Mouse (Mus musculus): Measurements from ENCODE around the gene Stxbp4. TPM values are rescaled to one million over a fixed set of nuclear protein-coding genes. Genes with fewer than 3 reads are reported as not detected.

The Stxbp4 gene
- polyA plus RNA-seq, 1 experiment from 2014 or later, result 18.8 TPM

DNA sequence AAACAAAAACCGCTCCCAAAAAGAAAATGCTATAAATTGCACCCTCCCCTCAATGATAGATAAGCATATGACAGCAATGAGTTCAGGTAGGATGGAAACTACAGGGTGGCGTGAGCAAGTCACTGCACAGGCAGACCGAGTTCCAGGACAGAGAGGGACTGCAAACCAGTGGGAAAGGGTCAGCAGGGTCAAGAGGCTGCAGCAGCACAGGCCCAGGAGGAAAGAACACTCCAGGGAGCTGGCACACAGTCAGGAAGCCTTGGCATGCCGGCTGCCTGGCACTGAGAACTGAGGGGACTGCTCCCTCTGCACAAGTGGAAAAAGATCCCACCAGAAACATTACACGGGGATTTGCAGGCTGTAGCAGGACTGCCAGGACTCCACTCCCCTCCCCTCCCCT is 139.4 kb downstream of the Stxbp4 start:
- Histone ChIP-seq H3K27me3 (ENCODE audit: control insufficient read depth, insufficient read depth, low read length) (no peaks in the 10 kb centered on the region), H3K4me3 (replicated peaks; ENCODE audit: low read length) (no peak overlapping the region), H3K4me2 (replicated peaks) (no peak overlapping the region), H3K36me3 (replicated peaks; ENCODE audit: control insufficient read depth, insufficient read depth) (peaks cover 3% of the 10 kb centered on the region; the same call in 1 of the 2 replicates), H3K9ac (no peak overlapping the region), H3K9me3 (ENCODE audit: control insufficient read depth, low read length) (no peaks in the 10 kb centered on the region), H3K4me1 (replicated peaks; ENCODE audit: control insufficient read depth, insufficient read depth, low read length) (no peaks in the 10 kb centered on the region), H3K27ac (no peak overlapping the region)
- DNase-seq (ENCODE audit: low spot score) (no peak), ATAC-seq (ENCODE audit: low FRiP score) (no peak)
- 58% methylated on average over 5 of the region's 5 CpGs for WGBS

DNA sequence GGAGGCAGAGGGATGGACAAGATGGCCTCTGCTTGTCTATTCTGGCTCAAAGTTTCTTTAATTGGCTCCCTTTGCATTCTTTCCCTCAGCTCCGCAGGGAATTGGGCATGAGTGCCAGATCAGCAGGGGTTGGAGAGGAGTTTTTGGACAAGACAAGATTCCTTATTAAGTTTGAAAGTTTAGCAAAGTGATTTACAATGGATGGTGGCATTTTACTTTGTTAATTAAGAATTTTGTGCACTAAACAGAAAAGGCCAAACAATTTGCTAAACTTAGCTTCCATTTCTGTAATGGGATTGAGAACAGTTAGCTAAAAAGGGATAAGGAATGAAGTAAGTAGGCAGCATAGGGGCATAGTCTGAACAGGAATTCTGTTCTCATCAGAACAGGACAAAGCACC is 142.9 kb downstream of the Stxbp4 start:
- Histone ChIP-seq H3K27ac (no peak overlapping the region), H3K4me3 (replicated peaks; ENCODE audit: low read length) (no peak overlapping the region), H3K9me3 (ENCODE audit: control insufficient read depth, low read length) (no peaks in the 10 kb centered on the region), H3K36me3 (replicated peaks; ENCODE audit: control insufficient read depth, insufficient read depth) (peaks cover 8% of the 10 kb centered on the region; the same call in 1 of the 2 replicates), H3K4me1 (replicated peaks; ENCODE audit: control insufficient read depth, insufficient read depth, low read length) (no peaks in the 10 kb centered on the region), H3K4me2 (replicated peaks) (no peak overlapping the region), H3K9ac (no peak overlapping the region), H3K27me3 (ENCODE audit: control insufficient read depth, insufficient read depth, low read length) (no peaks in the 10 kb centered on the region)
- ATAC-seq (ENCODE audit: low FRiP score), result no peak
- WGBS, result 75% methylated on average over 1 of the region's 1 CpGs
- DNase-seq (ENCODE audit: low spot score), result no peak

DNA sequence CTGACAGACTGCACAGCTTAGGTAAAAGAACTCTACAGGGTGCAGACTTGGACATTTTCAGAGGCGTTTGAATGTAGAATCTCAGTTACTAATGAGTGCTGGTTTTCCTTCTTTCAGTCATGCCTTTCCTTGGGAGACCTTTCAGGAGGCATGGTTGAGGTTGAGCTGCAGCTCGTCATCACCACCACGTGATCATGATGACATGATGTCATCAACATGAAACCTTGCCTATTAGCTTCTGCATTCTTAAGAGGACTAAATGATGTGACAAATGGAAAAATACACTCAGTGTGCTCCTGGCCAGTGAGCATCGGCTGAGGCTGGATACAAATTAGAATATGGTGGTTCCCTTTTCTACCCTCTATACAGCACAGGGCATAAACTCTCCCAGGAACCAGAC is 145.4 kb downstream of the Stxbp4 start:
- no peak overlapping the region for H3K4me3 ChIP-seq (replicated peaks; ENCODE audit: low read length)
- H3K4me2 ChIP-seq (replicated peaks), result no peak overlapping the region
- no peak for DNase-seq (ENCODE audit: low spot score)
- no peak overlapping the region for H3K27ac ChIP-seq
- 92% methylated on average over 4 of the region's 4 CpGs for WGBS
- no peaks in the 10 kb centered on the region for H3K27me3 ChIP-seq (ENCODE audit: control insufficient read depth, insufficient read depth, low read length)
- no peaks in the 10 kb centered on the region for H3K9me3 ChIP-seq (ENCODE audit: control insufficient read depth, low read length)
- H3K9ac ChIP-seq, result no peak overlapping the region
- no peaks in the 10 kb centered on the region for H3K4me1 ChIP-seq (replicated peaks; ENCODE audit: control insufficient read depth, insufficient read depth, low read length)
- H3K36me3 ChIP-seq (replicated peaks; ENCODE audit: control insufficient read depth, insufficient read depth), result peaks cover 8% of the 10 kb centered on the region; the same call in 1 of the 2 replicates
- ATAC-seq (ENCODE audit: low FRiP score), result no peak

DNA sequence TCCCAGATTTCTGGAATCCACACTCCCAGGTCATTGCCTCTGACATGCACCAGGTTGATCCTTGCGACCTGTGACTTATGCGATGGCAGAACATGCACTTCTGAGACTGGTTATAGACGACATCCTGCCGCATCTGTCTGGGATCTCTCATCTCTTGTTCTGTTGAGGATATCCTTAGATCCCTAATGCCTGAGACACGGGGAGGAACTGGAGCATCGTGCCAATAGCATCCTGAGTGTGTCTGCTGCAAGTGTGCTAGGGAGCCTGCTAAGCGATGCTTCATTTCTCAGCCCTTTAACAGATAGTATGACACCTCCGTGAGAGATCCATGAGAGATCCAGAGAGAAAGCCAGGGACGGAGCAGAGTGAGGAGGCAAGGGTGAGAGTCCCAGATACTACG is 148.7 kb downstream of the Stxbp4 start:
- H3K4me3 ChIP-seq (replicated peaks; ENCODE audit: low read length), result no peak overlapping the region
- WGBS, result 93% methylated on average over 10 of the region's 10 CpGs
- H3K36me3 ChIP-seq (replicated peaks; ENCODE audit: control insufficient read depth, insufficient read depth), result peaks cover 8% of the 10 kb centered on the region; the same call in 1 of the 2 replicates
- no peak for DNase-seq (ENCODE audit: low spot score)
- H3K9ac ChIP-seq, result no peak overlapping the region
- no peak overlapping the region for H3K4me2 ChIP-seq (replicated peaks)
- peaks cover 9% of the 10 kb centered on the region for H3K4me1 ChIP-seq (replicated peaks; ENCODE audit: control insufficient read depth, insufficient read depth, low read length)
- no peak overlapping the region for H3K27ac ChIP-seq
- no peaks in the 10 kb centered on the region for H3K27me3 ChIP-seq (ENCODE audit: control insufficient read depth, insufficient read depth, low read length)
- no peaks in the 10 kb centered on the region for H3K9me3 ChIP-seq (ENCODE audit: control insufficient read depth, low read length)
- no peak for ATAC-seq (ENCODE audit: low FRiP score)

DNA sequence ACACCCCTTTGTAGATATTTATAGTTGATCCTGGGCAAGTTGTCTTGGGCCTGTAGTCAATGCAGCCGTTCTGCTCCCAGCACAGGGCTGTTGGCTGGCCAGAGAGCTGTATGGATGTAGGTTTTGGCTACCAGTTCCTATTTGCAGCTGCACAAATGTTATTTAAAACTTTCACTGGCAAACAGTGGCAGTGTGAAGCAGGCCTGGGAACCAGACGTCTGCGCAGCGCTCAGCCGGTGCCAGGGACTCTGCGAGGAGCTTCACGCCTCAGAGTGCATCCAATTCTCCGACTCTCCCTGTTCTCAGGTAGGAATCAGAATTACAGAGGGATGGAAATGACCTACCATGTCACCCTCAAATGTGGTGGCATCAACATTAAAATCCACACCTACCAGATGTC is 150.2 kb downstream of the Stxbp4 start:
- no peak overlapping the region for H3K9ac ChIP-seq
- no peaks in the 10 kb centered on the region for H3K9me3 ChIP-seq (ENCODE audit: control insufficient read depth, low read length)
- DNase-seq (ENCODE audit: low spot score) (no peak), ATAC-seq (ENCODE audit: low FRiP score) (no peak)
- peaks cover 9% of the 10 kb centered on the region for H3K4me1 ChIP-seq (replicated peaks; ENCODE audit: control insufficient read depth, insufficient read depth, low read length)
- WGBS, result 94% methylated on average over 8 of the region's 8 CpGs
- no peaks in the 10 kb centered on the region for H3K36me3 ChIP-seq (replicated peaks; ENCODE audit: control insufficient read depth, insufficient read depth)
- H3K27ac ChIP-seq, result no peak overlapping the region
- no peak overlapping the region for H3K4me2 ChIP-seq (replicated peaks)
- H3K27me3 ChIP-seq (ENCODE audit: control insufficient read depth, insufficient read depth, low read length), result no peaks in the 10 kb centered on the region
- no peak overlapping the region for H3K4me3 ChIP-seq (replicated peaks; ENCODE audit: low read length)

DNA sequence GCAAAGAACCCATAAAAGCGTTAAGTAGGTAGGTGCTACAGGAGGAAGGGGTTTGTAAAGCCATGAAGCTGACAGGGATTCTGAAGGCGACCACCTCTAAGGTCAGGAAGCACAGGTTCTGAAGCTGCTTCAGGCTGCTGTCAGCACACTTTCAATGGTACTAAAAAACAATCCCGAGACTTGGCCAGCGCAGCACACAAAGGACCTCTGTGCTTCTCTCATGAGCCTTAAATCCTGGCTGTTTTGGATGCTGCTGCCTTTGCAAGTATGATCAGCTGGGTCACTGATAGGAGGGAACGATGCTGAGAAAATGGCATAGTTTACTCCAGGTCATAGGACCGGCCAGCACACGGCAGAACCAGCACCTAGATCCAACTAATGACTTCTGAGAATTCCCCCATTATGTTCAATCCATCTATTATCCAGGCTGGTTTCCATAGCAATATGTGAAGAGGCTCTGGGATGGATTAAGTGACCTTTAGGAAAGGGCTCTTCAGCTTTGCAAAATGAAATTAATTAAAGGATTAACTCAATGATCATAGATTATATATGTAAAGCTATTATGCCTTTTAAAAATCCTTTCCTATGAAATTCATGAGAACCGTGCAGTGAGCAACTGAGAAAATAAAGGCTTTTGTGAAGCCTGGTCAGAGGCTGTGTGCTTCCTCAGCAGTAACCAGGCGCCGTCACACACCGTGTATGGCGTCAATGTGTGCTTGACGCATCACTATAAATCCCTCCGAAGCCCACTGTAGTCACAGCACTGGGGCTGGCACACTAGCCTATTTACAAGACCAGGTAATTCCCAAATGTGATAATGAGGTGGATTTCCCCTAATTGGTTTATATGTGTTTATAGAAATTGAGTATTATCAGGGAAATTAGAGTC is 152.9 kb downstream of the Stxbp4 start:
- H3K27me3 ChIP-seq (ENCODE audit: control insufficient read depth, insufficient read depth, low read length), result no peaks in the 10 kb centered on the region
- no peak overlapping the region for H3K9ac ChIP-seq
- DNase-seq (ENCODE audit: low spot score) (peak; percentile 32), ATAC-seq (ENCODE audit: low FRiP score) (peak; percentile 55; the same call in 1 of the 2 replicates)
- no peak overlapping the region for H3K4me3 ChIP-seq (replicated peaks; ENCODE audit: low read length)
- H3K9me3 ChIP-seq (ENCODE audit: control insufficient read depth, low read length), result no peaks in the 10 kb centered on the region
- peak overlapping the region; percentile 49 for H3K27ac ChIP-seq
- H3K4me2 ChIP-seq (replicated peaks), result 0 out of 2 replicates have a peak overlapping the region, but pooled peaks have one; percentile 12
- H3K4me1 ChIP-seq (replicated peaks; ENCODE audit: control insufficient read depth, insufficient read depth, low read length), result peaks cover 9% of the 10 kb centered on the region
- WGBS, result 38% methylated on average over 14 of the region's 14 CpGs
- no peaks in the 10 kb centered on the region for H3K36me3 ChIP-seq (replicated peaks; ENCODE audit: control insufficient read depth, insufficient read depth)

DNA sequence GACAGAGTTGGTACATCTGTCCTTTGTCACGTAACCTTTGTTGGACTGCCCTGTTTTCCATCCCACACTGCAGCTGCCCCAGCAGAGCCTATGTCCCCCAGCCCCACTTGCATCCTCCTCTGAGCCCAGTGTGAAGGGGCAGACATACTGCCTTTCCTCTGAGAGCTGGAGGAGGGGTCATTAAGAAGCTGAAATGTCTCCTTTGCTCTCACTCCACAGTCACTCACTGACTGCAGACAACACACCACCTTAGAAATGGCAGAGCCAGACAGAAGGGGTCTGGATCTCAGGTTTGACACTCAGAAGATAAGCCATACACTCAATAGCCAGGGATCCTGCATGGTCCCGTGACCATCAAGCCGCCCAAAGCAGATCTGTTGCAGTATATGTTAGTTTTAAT is 154.1 kb downstream of the Stxbp4 start:
- no peak for ATAC-seq (ENCODE audit: low FRiP score)

DNA sequence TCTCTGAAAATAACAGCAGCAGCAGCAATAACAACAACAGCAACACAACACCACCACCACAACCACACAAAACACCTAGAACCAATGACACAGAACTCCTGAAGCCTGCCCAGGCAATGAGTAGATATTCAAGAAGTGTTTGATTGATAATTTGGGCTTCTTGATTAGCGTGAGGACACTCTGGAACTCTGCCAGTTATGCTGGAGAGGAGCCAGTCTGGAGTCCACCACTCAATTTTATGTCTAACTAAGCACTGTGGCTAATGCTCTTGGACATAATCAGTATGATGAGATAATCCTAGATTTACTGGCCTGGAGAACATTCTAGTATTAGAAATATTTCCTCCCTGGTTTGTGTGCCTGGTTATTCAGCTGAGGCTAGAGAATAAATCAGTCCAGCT is 156.1 kb downstream of the Stxbp4 start:
- H3K4me2 ChIP-seq (replicated peaks), result no peak overlapping the region
- ATAC-seq (ENCODE audit: low FRiP score), result no peak
- H3K27ac ChIP-seq, result no peak overlapping the region
- DNase-seq (ENCODE audit: low spot score), result peak; percentile 47
- H3K9ac ChIP-seq, result no peak overlapping the region
- no peaks in the 10 kb centered on the region for H3K27me3 ChIP-seq (ENCODE audit: control insufficient read depth, insufficient read depth, low read length)
- no peaks in the 10 kb centered on the region for H3K9me3 ChIP-seq (ENCODE audit: control insufficient read depth, low read length)
- no peaks in the 10 kb centered on the region for H3K36me3 ChIP-seq (replicated peaks; ENCODE audit: control insufficient read depth, insufficient read depth)
- WGBS, result 34% methylated on average over 1 of the region's 1 CpGs
- peaks cover 9% of the 10 kb centered on the region for H3K4me1 ChIP-seq (replicated peaks; ENCODE audit: control insufficient read depth, insufficient read depth, low read length)
- no peak overlapping the region for H3K4me3 ChIP-seq (replicated peaks; ENCODE audit: low read length)

More for the DNA sequence above, 154.1 kb downstream of the Stxbp4 start:
- Histone ChIP-seq H3K27me3 (ENCODE audit: control insufficient read depth, insufficient read depth, low read length) (no peaks in the 10 kb centered on the region), H3K4me1 (replicated peaks; ENCODE audit: control insufficient read depth, insufficient read depth, low read length) (peaks cover 9% of the 10 kb centered on the region), H3K4me3 (replicated peaks; ENCODE audit: low read length) (no peak overlapping the region), H3K27ac (no peak overlapping the region), H3K9me3 (ENCODE audit: control insufficient read depth, low read length) (no peaks in the 10 kb centered on the region), H3K4me2 (replicated peaks) (no peak overlapping the region), H3K36me3 (replicated peaks; ENCODE audit: control insufficient read depth, insufficient read depth) (no peaks in the 10 kb centered on the region), H3K9ac (no peak overlapping the region)
- no peak for DNase-seq (ENCODE audit: low spot score)
- WGBS, result 88% methylated on average over 3 of the region's 3 CpGs

DNA sequence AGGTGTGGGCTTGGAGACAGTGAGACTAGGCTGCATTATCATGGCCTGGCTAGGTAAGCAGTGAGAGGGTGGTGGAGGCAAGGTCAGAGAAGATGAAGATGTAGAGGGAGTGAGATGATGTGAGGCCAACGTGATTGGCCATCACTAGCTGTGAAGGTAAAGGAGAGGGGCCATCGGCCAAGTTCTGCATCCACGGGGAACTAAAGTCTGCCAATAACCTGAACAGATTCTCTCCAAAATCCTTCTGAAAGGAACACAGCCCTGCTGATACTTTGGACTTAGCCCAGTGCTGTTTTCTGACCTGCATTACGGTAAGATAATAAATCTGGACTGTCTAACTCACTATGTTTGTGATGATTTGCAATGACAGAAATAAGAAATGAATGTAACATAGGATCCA is 167.6 kb downstream of the Stxbp4 start:
- no peaks in the 10 kb centered on the region for H3K36me3 ChIP-seq (replicated peaks; ENCODE audit: control insufficient read depth, insufficient read depth)
- no peak for DNase-seq (ENCODE audit: low spot score)
- no peak for ATAC-seq (ENCODE audit: low FRiP score)
- WGBS, result 87% methylated on average over 4 of the region's 4 CpGs
- no peaks in the 10 kb centered on the region for H3K27me3 ChIP-seq (ENCODE audit: control insufficient read depth, insufficient read depth, low read length)
- no peak overlapping the region for H3K4me2 ChIP-seq (replicated peaks)
- no peak overlapping the region for H3K4me3 ChIP-seq (replicated peaks; ENCODE audit: low read length)
- H3K9me3 ChIP-seq (ENCODE audit: control insufficient read depth, low read length), result no peaks in the 10 kb centered on the region
- H3K27ac ChIP-seq, result no peak overlapping the region
- no peaks in the 10 kb centered on the region for H3K4me1 ChIP-seq (replicated peaks; ENCODE audit: control insufficient read depth, insufficient read depth, low read length)
- no peak overlapping the region for H3K9ac ChIP-seq

Data from hindbrain, embryonic 14.5 days (tissue).